Mouse (Mus musculus): ENCODE results near the gene Sik2.

Sik2 gene

GRCm38 (mm10) chr9:50986677-50987076 lies 22.2 kb downstream of the Sik2 start:
- CTCF ChIA-PET, result no interaction called here

DNA sequence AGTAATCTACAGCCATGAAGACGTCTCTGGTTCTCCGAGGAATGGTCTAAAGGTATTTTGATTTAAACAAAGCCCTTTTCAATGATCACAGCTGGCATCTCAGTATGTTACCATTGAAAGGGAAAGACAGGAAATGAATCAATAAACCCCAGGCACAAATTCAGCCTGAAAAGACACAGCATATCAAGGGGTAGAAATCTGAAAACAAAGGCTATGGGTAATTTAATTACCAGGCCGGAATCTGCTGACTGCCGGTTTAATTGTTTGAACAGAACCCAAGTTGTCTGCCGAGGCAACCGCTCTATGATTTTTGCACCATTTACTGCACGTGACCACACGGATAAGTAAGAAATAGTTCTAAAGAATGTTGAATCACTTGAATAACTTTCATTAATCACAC lies 22.8 kb downstream of the Sik2 start:
- CTCF ChIA-PET, result no interaction called here

GRCm38 (mm10) chr9:50981499-50982190 lies 27.2 kb downstream of the Sik2 start:
- CTCF ChIA-PET, result no interaction called here

DNA sequence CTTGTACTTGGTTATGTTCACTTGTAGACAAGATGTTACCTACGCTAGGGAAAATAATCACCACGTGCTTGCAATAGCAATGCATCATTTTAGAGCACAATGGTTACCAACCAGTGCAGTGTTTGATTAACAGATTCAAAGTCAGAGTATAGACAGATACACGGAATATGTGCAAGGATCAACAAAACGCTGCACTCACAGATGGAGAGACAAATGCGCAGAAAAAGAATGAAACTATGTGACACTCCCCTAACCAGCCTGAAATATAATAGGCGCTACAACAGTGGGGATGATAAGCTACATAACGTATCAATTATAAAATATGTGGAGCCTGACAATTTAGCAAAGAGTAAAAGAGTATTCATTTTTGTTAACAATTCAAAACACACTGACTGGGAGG lies 34.2 kb downstream of the Sik2 start:
- CTCF ChIA-PET, result no interaction called here

DNA sequence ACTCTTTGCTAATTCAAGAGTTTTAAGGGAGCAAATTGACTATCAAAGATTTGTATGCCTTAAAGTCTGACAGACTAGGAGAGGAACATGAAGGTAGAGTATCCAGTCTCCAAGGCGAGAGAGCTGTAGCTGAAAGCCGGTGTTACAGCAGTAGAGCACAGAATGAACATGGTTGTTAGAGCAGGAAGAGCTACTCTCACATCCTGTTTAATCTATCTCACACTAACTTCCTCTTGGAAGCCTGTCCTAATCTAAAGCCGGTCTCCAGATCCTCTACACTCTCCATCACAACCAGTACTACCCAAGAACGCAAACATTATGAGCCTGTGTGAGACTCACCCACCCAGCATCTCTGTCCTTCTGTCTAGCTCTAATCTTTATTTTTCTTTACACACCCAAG lies 38.5 kb downstream of the Sik2 start:
- CTCF ChIA-PET, result interaction anchor here (0.6 kb wide), 1 partner anchor 17 kb away, joined by 15 read pairs; no protein-coding TSS in a partner anchor

DNA sequence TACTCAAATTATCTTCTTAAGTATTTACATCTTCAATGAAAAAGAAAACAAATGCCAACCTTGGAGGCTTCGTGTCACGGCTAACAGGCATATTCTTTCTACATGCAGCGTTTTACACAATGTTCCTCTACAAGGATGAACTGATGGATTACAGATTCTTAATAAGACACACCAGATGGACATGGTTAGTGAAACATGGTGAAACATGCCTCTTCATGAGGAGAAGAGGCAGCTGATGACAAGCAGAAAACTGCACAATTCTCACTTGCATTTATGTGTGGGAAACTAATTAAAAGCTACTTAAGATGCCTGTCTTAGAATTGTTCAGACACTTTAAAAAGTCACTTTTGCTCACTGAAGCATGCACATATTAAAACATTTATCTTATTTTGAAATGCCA lies 39.6 kb downstream of the Sik2 start:
- CTCF ChIA-PET, result interaction anchor here (1.1 kb wide), 1 partner anchor 128 kb away, joined by 3 read pairs; no protein-coding TSS in a partner anchor

DNA sequence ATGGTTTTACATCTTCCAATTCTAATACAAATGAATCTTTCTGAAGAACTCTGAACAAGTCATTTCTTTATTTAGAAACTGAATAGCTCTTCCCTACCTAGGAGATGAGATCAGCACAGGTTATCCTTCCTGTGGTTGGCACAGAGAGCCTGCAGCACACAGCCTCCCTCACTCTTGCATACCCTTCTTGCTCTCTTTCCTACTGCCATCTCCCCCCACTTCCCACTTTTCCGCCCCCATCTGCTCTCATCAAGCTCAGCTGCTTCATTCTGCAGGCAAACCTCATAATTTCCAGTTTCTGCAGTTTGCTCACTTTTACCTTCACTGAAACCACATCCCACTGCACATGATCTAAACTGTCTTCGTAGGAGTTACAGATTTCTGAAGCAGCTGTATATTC lies 42.6 kb downstream of the Sik2 start:
- CTCF ChIA-PET, result interaction anchor here (1.2 kb wide), 1 partner anchor 17 kb away, joined by 3 read pairs; no protein-coding TSS in a partner anchor

DNA sequence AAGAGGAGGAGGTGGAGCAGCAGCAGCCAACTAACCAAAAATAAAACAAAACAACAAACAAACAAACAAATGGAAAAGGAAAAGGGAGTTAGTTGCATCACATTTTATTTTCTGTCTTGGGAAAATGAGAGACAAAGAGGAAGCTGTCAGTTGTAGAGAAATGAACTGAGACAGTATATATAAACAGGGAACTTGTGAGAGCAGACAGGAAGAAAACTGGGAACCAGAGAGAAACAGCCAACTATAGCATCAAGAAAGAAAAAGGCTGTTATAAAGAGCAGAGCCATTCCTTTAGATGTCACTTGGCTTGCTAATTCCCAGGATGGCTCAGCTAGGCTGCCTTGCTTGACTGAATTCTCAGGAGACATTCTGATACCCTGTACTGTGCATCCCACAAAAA lies 43.5 kb downstream of the Sik2 start:
- CTCF ChIA-PET, result interaction anchor here (1.2 kb wide), 1 partner anchor 18 kb away, joined by 3 read pairs; no protein-coding TSS in a partner anchor

- CTCF ChIA-PET, result no interaction called here
These were observed 44.0 kb downstream of the Sik2 start for GRCm38 (mm10) chr9:50964911-50965310.

DNA sequence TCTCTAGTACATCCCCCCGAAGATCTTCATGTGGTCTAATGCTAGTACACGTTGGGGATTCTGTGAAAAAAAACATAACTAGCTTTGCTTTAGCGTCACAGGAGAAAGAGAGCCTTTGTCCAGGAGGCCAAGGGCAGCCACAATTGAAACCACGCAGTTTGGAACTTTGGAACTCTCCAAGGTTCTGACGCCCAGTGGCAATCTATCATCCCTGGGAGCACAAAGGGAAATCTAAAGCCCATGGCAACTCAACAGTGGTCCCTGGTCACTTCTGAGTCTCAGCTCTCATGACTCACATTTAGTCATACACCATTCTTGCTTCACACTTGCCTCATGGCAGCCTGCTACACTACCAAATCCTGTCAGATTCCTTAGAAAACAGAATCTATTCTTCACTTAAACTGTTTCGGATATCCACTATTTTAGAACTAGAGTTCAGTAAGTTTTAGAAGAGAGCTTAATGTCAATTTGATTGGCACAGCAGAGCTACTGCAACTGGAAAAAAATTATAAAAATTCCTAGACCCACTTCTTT lies 50.9 kb downstream of the Sik2 start:
- CTCF ChIA-PET, result interaction anchor here (0.5 to 1.5 kb wide), 4 partner anchors 10 to 58 kb away, joined by 3 to 5 read pairs (median 4); no protein-coding TSS in a partner anchor

- CTCF ChIA-PET, result no interaction called here
These were observed 53.7 kb downstream of the Sik2 start for GRCm38 (mm10) chr9:50955176-50955575.

DNA sequence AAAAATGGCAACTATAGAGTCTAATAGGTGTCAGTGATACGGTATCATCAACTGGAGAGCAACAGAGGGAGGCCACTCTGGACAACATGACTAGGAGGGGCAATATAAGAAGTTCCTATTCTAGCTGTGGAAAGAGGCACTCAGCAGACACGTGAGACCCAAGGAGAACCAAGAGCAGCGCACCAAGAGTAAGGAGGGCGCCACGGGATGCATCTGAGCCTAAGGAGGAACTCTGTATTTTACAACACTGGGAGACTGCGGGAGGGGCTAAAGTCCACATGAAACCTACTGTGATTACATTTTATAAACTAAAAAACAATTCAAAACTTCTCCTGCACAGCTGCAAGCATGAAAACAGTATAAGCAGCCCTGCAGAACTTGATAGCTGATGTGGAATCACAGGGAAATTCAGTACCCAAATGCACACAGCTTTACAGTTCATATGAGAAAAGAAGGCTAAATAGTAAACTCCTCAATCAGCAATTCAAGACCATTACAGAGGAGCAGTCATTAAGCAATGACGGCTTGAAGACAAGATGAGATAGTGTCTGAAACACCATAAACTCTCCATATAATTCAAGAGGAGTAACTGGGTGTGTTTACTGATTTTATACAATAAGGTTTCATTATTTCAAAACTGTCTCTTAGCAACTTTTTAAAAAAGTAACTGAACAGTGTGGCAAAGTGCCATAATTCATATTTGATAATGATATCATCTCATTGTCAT lies 60.6 kb downstream of the Sik2 start:
- CTCF ChIA-PET, result interaction anchor here (0.6 to 1.2 kb wide), 2 partner anchors 9 to 76 kb away, joined by 3 to 4 read pairs; no protein-coding TSS in a partner anchor

GRCm38 (mm10) chr9:50946338-50946737 lies 62.5 kb downstream of the Sik2 start:
- CTCF ChIA-PET, result no interaction called here

GRCm38 (mm10) chr9:50944826-50945225 lies 64.0 kb downstream of the Sik2 start:
- CTCF ChIA-PET, result no interaction called here

- CTCF ChIA-PET, result interaction anchor here (0.7 kb wide), 1 partner anchor 15 kb away, joined by 3 read pairs; no protein-coding TSS in a partner anchor
These were observed 66.2 kb downstream of the Sik2 start for GRCm38 (mm10) chr9:50942711-50943110.

DNA sequence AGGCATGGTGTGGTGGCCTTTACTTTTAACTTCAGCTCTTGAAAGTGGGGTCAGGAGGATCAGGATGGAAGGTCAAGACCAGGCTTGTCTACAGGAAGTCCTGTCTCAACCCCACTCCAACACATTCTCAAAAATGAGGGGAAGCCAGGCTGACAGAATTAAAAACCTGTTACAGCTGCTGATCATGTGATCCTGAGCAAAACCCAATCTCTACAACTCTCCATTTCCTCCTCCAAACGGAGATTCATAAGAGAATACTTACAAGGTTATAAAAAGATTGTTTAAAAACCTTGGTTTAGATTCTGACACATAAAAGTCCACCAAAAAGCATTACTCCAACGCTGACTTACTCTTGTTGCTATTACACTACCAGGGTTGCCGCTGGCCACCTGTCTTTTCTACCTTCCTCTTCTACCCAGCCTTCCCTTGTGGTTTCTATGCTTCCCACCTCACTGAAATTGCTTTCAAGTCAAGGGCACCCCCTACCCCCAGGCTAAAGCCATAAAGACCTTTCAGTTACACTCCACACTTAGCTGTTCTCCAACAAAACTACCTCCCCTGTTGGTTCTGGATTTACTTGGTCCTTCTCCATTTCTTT lies 67.0 kb downstream of the Sik2 start:
- CTCF ChIA-PET, result interaction anchor here (0.7 kb wide), 1 partner anchor 16 kb away, joined by 3 read pairs; no protein-coding TSS in a partner anchor

GRCm38 (mm10) chr9:50929986-50930385 lies 78.9 kb downstream of the Sik2 start:
- CTCF ChIA-PET, result no interaction called here

GRCm38 (mm10) chr9:50925801-50926200 lies 83.1 kb downstream of the Sik2 start:
- CTCF ChIA-PET, result no interaction called here

GRCm38 (mm10) chr9:50924454-50924853 lies 84.4 kb downstream of the Sik2 start:
- CTCF ChIA-PET, result no interaction called here

GRCm38 (mm10) chr9:50922363-50923153 lies 86.3 kb downstream of the Sik2 start:
- CTCF ChIA-PET, result interaction anchor here (0.7 kb wide), 1 partner anchor 119 kb away, joined by 12 read pairs; no protein-coding TSS in a partner anchor

Measured in spleen, embryonic (tissue).